Mouse (Mus musculus) gastrocnemius, adult 2 months (tissue): Measurements from ENCODE around the gene Samd10. TPM values are rescaled to one million over a fixed set of nuclear protein-coding genes. Genes with fewer than 3 reads are reported as not detected.
A peak's percentile ranks its signal among the peaks of the same experiment; 100 is the strongest.

ENCODE experiments used
- DNase-seq: peaks from one replicate; pipeline ENCODE4 v3.0.0; 2022
- H3K27ac ChIP-seq: fragments of 200-600 bp; 2 replicates; pipeline ENCODE4 v1.8.1; 2022; ENCODE audit warnings: mild to moderate bottlenecking
- H3K4me3 ChIP-seq: fragments of 200-600 bp; 2 replicates; pipeline ENCODE4 v1.8.1; 2022; ENCODE audit warnings: mild to moderate bottlenecking, moderate library complexity
- CTCF ChIP-seq: fragments of 200-600 bp; IDR thresholded peaks from 2 replicates; pipeline ENCODE4 v1.8.1; 2022; ENCODE audit warnings: antibody characterized with exemption, mild to moderate bottlenecking, moderate library complexity
- intact Hi-C: fragments of 180-260 bp; cut with DNase I; formaldehyde crosslinking; loops from one replicate; pipeline ENCODE4 v1.15.1; 2025
- total RNA-seq, 2 experiments: library from RNA; stranded (reverse); gene quantifications; 2 replicates each; pipeline ENCODE4 v1.2.3; 2021

Samd10 gene
- total RNA-seq, 2 experiments from 2014 or later: 1.5 to 1.7 TPM

DNA sequence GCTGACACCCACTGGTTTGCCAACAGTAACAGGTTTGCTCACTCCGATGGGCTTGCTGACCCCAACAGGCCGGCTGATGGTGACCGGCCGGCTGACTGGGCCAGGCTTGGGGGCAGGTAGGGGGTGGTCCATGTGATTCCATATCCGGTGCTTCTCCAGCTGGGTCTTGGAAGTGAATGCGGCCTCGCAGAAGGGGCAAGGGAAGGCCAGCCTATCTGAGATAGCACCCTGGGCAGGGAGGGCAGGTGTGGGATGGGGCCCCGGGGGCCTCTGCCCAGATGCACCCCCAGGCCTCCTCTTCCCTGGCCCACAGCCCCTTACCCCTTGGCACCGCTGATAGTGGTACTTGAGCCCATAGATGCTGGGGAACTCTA, 9.3 kb downstream of the Samd10 start:
- intact Hi-C loops: loop anchor here (10.0 kb wide), 1 partner anchor 405 kb away; the partner anchor contains the start of gene Ppdpf
- DNase-seq: no peak
- no peak overlapping the region for H3K27ac ChIP-seq
- no peak for TF ChIP-seq CTCF
- H3K4me3 ChIP-seq: no peak overlapping the region

DNA sequence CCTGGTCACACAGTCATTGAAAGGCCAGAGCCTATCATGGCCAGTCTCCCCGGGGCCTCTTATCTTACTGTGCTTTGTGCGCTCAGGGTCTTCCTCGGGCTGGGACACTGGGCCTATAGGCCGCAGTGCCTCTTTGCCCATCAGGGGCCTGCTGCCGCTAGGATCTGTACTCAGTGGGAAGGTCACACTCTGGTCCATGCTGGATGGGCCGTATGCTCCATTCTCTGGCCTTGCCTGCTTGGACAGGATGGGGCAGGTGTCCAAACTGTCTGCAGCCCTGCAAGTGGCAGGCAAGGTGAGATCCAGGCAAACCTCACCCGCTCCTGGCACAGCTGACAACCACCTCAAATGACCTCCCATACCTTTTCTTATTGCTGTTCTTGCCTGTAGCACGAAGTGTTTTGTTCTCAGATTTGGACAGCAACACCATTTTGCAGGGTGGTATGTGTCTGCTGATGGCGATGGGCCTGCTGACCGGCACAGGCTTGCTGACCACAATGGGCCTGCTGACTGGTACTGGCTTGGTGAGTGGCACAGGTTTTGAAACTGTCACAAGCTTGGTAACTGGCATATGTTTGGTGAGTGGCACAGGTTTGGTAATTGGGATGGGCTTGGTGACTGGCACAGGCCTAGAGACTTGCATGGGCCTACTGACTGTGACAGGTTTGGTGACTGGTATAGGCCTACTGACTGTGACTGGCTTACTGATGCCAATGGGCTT, 9.8 kb downstream of the Samd10 start:
- no peak overlapping the region for H3K4me3 ChIP-seq
- intact Hi-C loops: no loop called here
- TF ChIP-seq CTCF: no peak
- no peak for DNase-seq
- no peak overlapping the region for H3K27ac ChIP-seq

DNA sequence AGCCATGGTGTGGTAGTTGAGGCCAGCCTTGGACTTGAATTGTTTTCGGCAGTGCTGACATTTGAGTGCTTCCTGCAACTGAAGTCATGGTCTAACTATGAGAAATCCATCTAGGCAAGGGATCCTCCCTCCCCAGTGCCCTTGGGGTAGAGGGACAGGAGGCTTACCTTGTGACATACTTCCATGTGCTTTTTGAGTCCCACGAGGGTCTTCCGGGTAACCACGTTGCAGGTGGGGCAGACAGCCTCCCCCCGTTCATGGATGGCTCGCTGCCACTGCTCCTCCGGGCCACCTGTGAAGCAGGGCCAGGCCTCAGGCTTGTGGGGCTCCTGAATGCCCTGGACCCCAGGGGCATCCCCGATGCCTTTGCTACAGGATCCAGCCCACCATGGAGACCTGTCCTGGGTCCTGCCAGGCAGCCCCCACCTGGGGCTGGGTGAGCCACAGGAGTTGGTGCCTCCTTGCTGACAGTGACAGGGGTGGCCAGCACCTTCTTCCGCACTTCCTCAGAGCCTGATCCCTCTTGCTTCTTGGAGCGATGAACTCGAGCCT, 10.7 kb downstream of the Samd10 start:
- Histone ChIP-seq H3K27ac (no peak overlapping the region), H3K4me3 (no peak overlapping the region)
- intact Hi-C loops: no loop called here
- TF ChIP-seq CTCF: no peak
- no peak for DNase-seq

DNA sequence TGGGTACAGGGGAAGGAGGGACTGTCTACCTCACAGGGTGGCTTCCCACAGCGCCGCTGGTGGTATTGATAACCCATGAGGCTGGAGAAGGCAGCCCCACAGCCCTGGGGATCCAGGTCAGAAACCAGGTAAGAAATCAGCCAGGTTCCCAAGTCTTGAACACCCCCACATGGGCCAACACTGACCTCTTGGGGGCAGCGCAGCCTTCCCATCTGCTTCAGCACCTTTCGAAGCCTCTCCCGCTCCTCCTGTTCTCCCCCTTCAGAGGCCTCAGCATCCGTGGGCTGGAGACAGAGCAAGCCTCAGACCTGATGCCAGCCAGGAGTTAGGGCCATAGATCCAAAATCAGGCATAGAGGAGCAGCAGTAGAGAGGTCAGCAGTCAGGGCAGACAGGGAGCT, 11.2 kb downstream of the Samd10 start:
- Histone ChIP-seq H3K27ac (no peak overlapping the region), H3K4me3 (no peak overlapping the region)
- intact Hi-C loops: no loop called here
- no peak for DNase-seq
- TF ChIP-seq CTCF: no peak; the same call in 1 of the 2 replicates

DNA sequence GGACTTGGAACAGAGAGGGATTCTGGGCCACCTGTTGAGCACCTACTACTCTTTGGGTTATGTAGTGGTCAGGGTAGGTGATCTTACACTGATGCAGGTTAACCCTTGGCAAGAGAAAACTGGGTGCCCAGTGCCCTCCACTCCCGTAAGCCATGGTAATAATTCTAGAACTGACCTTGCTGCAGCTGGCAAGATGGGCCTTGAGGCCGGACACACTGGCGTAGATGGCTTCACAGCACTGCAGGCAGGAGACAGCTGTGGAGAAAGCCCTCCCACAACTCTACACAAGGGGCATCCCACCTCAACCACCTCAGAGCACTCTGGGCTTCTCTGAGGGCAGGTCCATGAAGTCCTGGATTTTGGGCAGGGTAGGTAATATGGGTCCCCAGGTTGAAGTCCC, 12.9 kb downstream of the Samd10 start:
- DNase-seq: no peak
- TF ChIP-seq CTCF: no peak
- no peak overlapping the region for H3K27ac ChIP-seq
- no peak overlapping the region for H3K4me3 ChIP-seq
- intact Hi-C loops: no loop called here

DNA sequence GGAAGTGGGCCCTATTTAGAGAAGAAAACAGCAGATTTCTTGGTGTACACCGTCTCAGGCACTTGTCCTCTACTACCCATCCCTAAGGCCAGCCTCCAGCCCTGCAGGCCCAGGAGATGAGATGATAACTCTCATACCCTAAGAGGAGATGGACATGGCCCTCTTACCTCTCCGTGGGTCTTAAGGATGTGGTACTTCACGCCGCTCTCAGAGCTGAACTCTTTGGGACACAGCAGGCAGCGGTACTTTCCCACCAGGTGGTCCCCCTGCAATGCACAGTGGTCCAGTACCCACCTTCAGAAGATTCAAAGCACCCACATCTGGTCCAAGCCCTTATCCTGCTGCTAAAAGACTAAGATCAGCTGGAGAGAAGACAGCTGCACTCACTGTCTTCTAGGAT, 13.5 kb downstream of the Samd10 start:
- Histone ChIP-seq H3K27ac (no peak overlapping the region), H3K4me3 (no peak overlapping the region)
- no peak for TF ChIP-seq CTCF
- no peak for DNase-seq
- intact Hi-C loops: no loop called here

DNA sequence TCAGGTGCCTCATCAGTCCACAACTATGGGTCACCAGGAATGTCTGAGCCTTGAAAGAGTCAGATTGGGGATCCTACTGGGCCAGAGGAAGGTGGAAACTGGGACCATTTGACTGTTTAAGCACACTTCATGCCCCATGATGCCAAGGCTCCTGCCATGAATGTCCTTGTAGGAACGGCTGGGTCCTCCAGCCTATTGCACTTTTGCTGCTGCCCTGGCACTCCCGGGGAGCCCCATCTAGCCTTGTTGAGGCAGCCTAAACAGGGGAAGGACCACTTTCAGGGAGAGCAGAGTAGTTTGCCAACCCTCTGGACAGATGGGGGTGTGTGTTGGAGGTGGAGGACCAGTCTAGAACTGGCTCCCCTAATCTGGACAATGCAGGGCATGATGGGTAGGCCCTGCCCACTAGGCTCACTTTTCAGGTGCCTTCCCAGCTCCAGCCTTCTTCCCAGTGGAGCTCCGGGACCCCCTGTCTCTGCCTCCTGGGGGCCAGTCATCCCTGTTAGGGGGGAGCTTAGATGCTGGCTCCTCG, 14.5 kb downstream of the Samd10 start, which contains the start of gene Uckl1:
Gene Uckl1, minus strand, starts transcription at position 482 of the 532 bp plus-strand sequence.
- no peak within 1 kb of the TSS for H3K4me3 ChIP-seq
- no peak for TF ChIP-seq CTCF
- DNase-seq: no peak
- no peak within 1 kb of the TSS for H3K27ac ChIP-seq
- intact Hi-C loops: loop anchor here (5.0 kb wide), 1 partner anchor 172 kb away; no protein-coding TSS in a partner anchor

DNA sequence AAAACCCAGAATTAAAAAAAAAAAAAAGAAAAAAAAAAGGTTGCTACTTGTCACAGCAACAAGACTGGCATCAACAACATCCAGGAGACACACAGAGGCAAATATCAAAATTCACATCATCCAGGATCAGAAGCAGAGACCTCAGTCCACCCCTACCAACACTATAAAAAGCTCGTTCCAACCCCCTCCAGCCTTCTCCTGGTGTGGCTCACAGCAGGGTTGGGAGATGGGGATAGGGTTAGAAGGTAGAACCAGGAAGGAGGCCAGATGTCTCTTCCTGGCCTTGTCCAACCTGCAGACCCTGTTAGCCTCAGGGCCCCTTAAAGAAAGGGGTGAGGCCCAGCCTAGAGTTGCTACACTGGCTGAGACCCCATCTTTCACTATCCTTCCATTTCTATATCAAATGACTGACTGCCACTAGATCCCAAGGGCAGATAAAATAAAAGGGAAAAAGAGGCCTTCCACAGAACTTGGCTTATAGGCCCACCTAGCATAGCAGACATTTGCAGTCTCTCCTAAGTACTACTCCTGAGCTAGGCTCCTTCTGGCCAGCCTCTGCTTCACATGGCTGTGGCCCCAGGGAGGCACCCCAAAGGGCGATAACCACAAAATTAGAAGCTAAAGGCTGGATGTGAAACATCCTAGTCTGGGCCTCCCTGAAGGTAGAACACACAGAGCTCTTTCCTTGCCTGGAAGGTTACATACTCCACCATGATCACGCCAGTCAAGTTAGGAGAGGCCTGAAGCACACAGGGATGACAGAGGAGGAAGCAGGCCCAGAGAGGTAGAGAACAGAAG, 15.4 kb downstream of the Samd10 start:
- H3K4me3 ChIP-seq: no peak overlapping the region
- H3K27ac ChIP-seq: no peak overlapping the region
- no peak for TF ChIP-seq CTCF
- no peak for DNase-seq
- intact Hi-C loops: loop anchor here (5.0 kb wide), 1 partner anchor 171 kb away; no protein-coding TSS in a partner anchor

DNA sequence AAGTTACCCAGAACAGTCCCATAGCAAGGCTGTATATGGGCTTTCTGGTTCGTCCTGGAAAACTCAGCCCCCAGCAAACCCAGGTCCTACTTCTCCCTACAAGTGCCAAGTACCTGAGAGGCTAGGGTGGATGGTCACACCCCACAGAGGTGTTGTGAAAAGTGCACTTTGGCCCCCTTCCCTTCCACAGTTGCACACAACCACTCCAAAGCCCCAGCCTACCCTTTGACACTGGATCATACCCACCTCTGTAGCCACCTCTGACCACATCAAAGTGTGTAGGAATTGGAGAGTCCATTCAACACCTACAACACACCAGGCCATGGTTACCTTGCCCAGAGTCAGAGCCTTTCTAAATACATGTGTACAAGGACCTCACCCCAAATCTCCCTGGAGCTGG, 16.1 kb downstream of the Samd10 start:
- DNase-seq: no peak
- no peak overlapping the region for H3K27ac ChIP-seq
- intact Hi-C loops: loop anchor here (5.0 kb wide), 1 partner anchor 171 kb away; no protein-coding TSS in a partner anchor
- TF ChIP-seq CTCF: no peak
- no peak overlapping the region; the same call in 1 of the 2 replicates for H3K4me3 ChIP-seq

DNA sequence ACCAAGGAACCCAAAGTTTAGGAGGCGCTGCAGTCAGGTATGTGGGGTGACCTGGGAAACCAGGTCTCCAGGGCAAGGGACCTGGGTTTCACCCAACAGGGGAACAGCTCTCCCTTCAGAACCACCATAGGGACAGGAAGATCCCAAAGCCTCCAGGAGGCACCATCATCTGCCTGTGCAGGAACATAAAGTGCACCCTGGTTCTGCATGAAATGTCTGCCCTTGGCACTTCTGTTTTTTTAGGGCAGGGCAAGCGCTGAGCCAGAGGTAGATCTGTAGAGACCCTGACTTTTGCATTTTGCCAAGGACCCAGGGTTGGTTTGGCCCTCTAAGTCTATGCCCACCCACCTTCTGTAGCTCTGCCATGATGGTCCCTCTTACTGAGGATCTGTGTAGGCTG, 16.7 kb downstream of the Samd10 start:
- TF ChIP-seq CTCF: no peak
- H3K27ac ChIP-seq: peak overlapping the region; percentile 96
- intact Hi-C loops: loop anchor here (5.0 kb wide), 1 partner anchor 170 kb away; no protein-coding TSS in a partner anchor
- peak overlapping the region; percentile 72 for H3K4me3 ChIP-seq
- no peak for DNase-seq

DNA sequence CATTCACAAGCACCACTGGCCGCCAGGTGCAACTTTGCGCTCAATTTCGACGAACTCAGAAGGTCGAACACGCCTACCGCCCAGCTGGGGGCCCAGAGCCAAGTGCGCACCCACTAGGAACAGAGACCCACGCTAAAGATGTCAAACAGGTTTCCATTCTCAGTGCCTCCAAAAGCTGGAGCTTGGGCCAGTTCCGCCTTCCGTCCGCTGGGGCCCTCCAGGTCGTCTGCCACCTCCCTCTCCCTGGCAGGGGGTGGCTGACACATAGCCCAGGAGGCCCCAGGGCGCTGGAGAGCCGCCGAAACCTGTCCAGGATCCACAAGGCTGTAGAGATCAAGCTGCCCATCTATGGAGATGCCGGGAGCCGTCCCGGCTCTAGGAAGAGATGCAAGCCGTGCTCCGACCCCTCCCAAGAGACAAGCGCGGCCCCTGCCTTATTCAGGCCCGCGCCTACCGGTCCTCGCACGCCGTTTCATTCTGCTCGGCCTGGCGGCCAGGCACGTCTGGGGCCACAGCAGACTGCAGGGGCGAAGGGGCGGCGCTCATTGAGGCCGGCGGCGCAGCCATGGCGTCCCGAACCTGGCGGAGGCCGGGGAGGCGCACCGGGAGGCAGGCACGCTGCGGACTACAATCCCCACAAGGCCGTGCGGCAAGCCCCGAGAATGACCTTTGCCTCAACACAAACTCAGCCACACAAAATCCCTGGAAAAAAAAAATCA, 17.5 kb downstream of the Samd10 start:
- no peak for TF ChIP-seq CTCF
- H3K27ac ChIP-seq: peak overlapping the region; percentile 96
- intact Hi-C loops: loop anchor here (5.0 kb wide), 1 partner anchor 169 kb away; no protein-coding TSS in a partner anchor
- peak overlapping the region; percentile 72 for H3K4me3 ChIP-seq
- DNase-seq: peak; percentile 90

DNA sequence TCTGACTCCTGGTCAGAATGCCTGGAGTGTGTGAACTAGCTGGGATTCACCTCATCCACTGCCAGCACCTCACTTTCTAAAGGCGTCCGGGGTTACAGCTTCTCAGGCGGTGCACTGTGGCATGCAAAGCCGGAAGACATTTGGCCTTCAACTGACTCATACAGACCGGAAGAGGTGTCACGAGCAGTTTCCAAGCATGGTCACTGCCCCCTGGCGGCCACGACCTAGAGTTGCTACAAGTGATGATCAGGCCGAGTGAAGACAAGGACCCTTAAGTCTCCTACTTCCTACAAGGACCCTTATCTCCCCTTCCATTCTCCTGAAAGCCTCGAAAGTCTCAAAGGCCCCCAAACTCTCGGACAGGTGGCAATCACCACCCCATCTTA, 18.0 kb downstream of the Samd10 start:
- peak; percentile 93 for TF ChIP-seq CTCF
- intact Hi-C loops: loop anchor here (5.0 kb wide), 1 partner anchor 169 kb away; no protein-coding TSS in a partner anchor

More for the DNA sequence above, 18.0 kb downstream of the Samd10 start:
- DNase-seq: peak; percentile 89
- H3K4me3 ChIP-seq: peak overlapping the region; percentile 72
- peak overlapping the region; percentile 96 for H3K27ac ChIP-seq
